Mouse (Mus musculus) CD4-positive naive resting alpha-beta T cell, adult 76 days (primary cell): ENCODE data around the gene Acot13. TPM values are rescaled to one million over a fixed set of nuclear protein-coding genes. Genes with fewer than 3 reads are reported as not detected.

ENCODE experiments used
- total RNA-seq: library from RNA; stranded (reverse); gene quantifications from one replicate; pipeline ENCODE4 v1.2.4, GENCODE M21; 2023

Gene Acot13
- 25.9 TPM for total RNA-seq

GRCm38 (mm10) chr13:24831353-24832130 lies at the start of gene Acot13, which contains the start of gene Tdp2:
Acot13 (minus strand) TSS chr13:24831540.
Tdp2 (plus strand) TSS chr13:24831679.

GRCm38 (mm10) chr13:24844983-24845955 lies 13.9 kb upstream of the Acot13 start, which contains the start of gene D130043K22Rik:
D130043K22Rik (plus strand) TSS chr13:24845135.

GRCm38 (mm10) chr13:24801308-24801921 lies 29.9 kb downstream of the Acot13 start, which contains the start of gene BC005537:
BC005537 (plus strand) TSS chr13:24801657.

Other genes starting within 250 kb of the Acot13 start
- 656 TPM for gene Ripor2, start 249.4 kb downstream of the Acot13 start, total RNA-seq
- gene Armh2, start 90.3 kb downstream of the Acot13 start, total RNA-seq: 3.0 TPM
- 7.2 TPM for gene Gmnn, start 69.6 kb downstream of the Acot13 start, total RNA-seq
- gene BC005537, start 29.9 kb downstream of the Acot13 start, total RNA-seq: 156 TPM
- gene Tdp2, start 139 bp upstream of the Acot13 start, total RNA-seq: 94.8 TPM
- not detected for gene D130043K22Rik, start 13.6 kb upstream of the Acot13 start, total RNA-seq
- gene Aldh5a1, start 106.1 kb upstream of the Acot13 start, total RNA-seq: 2.1 TPM
- not detected for gene Gpld1, start 111.6 kb upstream of the Acot13 start, total RNA-seq
- gene Mrs2, start 188.8 kb upstream of the Acot13 start, total RNA-seq: 41.3 TPM
- not detected for gene Dcdc2a, start 224.5 kb upstream of the Acot13 start, total RNA-seq